Mouse (Mus musculus): ENCODE results near the gene Bhlha15.

The Bhlha15 gene

DNA sequence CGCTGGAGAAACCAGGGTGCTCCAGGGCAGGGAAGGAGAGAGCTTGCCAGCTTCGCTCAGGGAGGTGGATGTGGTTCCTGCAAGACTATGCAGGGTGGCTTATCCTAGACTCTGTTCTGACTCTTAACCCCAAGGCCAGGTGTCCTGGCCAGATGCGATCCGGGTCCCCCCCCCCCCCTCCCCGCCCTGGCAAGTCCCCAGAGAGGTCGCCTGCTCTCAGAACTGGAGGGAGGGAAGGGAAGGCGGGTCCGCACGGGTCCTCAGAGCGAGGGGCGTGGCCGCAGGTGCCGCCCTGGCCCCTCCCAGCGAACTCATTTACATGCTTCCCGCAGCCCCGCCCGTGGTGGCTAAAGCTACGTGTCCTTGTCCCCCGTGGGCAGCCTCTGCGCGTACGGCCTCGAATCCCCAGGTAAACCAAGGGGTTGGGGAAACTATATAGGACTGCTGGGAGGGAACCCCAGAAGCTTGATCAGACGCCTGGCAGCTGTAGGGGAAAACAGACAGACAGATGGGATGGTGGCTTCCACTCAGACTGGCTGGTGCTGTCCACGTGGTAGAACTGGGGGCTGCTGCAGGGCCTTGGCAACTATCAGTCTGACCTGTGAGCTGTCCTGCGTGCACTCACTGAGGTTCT is at the start of gene Bhlha15:
TSS of gene Bhlha15 (plus strand) at position 337 of the 634 bp plus-strand sequence.
- DNase-seq = peak in 1 of 2 experiments; percentile 55

DNA sequence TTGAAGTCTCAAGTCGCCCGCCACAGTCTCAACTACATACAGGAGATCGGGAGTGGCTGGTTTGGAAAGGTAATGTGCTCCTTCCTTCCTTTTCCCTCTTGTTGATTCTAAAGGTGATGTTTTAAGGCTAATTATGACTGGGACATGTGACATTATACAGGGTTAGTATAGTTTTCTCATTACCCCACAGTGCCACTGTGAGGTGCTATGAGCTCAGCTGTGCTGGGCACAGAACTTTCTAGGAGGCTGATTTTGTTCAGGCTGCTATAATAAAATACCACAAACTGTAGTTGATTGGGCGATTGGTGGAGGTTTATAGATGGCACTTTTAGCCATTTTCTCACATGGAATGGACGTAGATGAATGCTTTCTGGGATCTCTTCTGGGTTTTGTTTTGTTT is 46.6 kb upstream of the Bhlha15 start:
- no peak for DNase-seq

DNA sequence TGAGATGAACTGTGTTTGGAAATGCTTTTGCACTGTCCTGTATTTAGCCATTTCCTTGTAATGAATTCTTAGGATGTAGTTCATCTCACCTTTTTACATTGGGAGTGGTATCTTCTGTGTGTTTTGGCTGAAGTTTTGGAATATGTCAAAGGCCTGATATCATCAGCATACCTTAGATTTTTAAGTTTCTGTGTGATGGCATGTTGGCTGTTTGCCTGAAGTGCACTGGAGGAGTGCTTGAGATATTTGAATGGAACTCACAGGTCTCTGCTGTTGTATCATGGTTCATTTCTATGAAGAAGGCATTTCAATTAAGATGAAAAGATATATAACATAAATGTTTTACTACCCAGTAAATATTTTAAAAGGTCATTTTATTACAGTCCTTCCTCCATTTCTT is 43.2 kb upstream of the Bhlha15 start:
- no peak for DNase-seq

DNA sequence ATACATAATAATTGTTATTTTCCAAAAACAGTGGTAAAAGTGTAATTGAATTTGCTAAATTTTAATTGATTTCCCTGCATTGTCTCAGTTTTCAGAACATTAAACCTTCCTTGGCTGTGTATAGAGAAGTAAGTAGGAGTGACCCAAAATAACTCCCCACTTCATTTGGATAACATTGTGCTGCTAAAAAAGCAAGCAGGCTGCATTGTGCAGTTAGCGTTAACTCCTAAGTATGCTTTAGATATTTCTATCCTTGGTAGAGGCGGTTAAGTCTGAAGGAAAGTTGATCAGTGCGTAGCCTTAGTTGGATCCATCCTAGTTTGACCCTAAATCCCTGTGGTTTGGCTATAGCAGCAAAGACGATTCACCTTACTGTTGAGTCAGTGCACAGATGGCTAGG is 40.6 kb upstream of the Bhlha15 start:
- DNase-seq = no peak

GRCm38 (mm10) chr5:144151270-144151669 is 38.8 kb upstream of the Bhlha15 start:
- DNase-seq = no peak

GRCm38 (mm10) chr5:144154528-144154927 is 35.6 kb upstream of the Bhlha15 start:
- peak; percentile 60 to 79 for DNase-seq

DNA sequence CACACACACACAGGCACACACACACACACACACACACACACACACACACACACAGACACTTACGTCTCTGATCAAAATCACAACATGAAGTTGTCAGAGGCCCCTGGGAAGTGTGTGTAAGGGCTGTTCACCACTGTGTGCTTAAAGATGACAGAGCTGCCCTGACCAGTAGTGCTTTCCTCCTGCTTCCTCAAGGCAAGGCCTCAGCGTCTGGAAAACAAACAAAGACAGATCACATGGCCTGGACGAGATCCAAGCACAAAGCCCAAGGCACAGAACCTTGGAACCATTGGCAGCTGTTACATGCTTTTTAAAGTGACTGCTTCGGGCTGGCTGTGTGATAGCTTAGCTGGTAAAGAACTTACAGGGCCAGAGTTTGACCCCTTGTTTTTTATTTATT is 31.5 kb upstream of the Bhlha15 start:
- peak; percentile 40 to 63 for DNase-seq

- no peak for DNase-seq
Observed at GRCm38 (mm10) chr5:144159137-144159536, 30.9 kb upstream of the Bhlha15 start.

DNA sequence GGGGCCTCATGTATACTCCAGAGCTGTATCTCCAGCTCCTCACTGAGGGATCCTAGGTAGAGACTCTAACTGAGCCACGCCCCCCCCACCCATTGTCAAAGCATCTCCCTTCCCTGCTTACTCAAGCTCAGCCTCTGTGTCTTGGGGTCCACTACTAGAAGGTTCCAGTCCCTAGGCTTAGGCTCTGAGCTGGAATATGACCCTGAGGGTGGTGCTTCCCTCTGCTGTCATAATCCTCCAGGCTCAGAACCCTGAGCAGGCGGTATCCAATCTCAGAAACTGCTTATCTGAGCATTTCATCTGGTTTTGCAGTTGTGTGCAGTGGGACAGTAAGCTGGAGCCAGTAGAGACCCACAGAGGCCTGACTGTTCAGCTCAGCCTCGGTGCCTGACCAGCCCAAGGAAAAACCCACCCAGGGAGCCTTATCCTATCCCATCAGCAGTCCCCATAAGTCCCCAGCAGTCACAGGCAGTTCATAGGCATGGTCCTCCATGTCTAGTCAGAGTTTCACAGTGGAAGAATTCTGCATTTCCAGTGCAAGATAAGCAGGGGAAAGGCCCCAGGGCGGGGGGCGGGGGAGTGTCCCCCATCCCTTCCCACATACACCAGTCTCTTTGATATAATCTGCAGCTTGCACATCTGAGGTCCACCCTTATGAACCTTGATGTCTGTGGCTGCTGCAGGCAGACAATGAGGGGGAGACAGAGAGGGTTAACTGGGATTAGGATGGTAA is 27.8 kb upstream of the Bhlha15 start:
- DNase-seq = no peak

DNA sequence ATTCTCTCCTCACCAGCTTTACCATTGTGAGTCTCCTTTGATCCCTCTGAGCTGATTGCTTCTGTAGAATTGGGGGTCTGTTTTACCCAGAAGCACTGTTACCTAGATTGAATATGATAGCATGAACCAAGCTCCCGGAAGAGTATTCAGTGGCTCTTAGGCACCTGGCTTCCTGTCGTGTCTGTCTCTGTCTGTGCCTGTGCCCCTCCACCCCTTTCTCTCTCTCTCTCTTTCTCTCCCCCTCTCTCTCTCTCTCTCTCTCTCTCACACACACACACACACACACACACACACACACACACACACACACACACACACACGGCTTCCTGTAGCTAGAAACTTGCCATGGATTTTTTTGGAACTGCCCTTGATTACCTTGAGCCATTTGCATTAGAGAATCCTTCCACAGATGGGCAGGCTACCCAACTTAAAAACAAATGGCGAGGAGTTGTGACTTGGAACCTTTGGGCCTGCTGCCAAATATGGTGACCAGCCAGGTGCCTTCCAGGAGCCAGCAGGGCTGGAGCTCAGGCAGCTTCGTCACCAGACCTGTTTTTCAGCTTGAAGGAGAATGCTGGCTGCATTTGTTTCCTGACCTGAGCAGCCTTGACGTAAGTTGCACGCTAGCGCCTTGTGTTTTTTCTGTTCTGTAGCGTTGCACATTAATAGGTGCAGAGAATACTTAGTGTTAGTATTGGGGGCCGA is 27.1 kb upstream of the Bhlha15 start:
- peak; percentile 78 to 85 for DNase-seq

- no peak for DNase-seq
Observed at GRCm38 (mm10) chr5:144165756-144166155, 24.3 kb upstream of the Bhlha15 start.

GRCm38 (mm10) chr5:144169275-144169975 is 20.7 kb upstream of the Bhlha15 start:
- peak; percentile 47 to 54 for DNase-seq

- DNase-seq = no peak
Observed at GRCm38 (mm10) chr5:144173648-144174047, 16.4 kb upstream of the Bhlha15 start.

- DNase-seq = no peak
Observed at GRCm38 (mm10) chr5:144178216-144178615, 11.9 kb upstream of the Bhlha15 start.

GRCm38 (mm10) chr5:144181249-144181648 is 8.8 kb upstream of the Bhlha15 start:
- no peak for DNase-seq

DNA sequence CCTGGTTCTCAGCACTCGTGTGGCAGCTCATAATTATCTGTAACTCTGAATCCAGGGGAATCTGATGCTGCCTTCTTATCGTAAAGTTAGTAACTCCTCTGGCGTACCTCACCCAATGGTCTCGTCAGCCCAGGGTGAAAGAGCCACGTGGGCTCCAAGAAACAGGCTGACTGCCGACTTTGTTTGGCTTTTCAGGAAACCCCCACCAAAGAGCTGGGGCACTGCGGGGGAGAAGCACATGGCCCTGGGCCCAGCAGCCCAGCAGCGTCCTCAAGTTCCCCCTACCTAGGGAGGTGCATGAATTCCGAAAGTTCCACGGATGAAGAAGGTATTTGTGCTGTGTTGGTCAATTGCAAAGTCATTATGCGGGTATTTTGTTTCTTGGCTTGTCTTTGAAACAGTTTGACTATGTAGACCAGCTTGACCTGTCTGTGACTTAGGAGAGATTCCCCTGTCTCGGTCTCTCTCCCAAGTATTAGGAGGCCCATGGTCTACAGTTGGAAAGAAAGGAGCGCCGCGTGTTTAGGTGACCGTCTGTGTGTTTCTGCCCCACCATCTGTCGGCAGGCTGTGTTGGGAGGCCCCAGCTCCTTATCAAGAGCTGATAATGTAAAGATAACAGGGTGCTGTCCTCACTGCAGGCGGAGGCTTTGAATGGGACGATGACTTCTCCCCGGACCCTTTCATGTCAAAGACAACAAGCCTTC is 7.4 kb upstream of the Bhlha15 start:
- DNase-seq = no peak

GRCm38 (mm10) chr5:144183248-144183559 is 6.9 kb upstream of the Bhlha15 start:
- DNase-seq = no peak

DNA sequence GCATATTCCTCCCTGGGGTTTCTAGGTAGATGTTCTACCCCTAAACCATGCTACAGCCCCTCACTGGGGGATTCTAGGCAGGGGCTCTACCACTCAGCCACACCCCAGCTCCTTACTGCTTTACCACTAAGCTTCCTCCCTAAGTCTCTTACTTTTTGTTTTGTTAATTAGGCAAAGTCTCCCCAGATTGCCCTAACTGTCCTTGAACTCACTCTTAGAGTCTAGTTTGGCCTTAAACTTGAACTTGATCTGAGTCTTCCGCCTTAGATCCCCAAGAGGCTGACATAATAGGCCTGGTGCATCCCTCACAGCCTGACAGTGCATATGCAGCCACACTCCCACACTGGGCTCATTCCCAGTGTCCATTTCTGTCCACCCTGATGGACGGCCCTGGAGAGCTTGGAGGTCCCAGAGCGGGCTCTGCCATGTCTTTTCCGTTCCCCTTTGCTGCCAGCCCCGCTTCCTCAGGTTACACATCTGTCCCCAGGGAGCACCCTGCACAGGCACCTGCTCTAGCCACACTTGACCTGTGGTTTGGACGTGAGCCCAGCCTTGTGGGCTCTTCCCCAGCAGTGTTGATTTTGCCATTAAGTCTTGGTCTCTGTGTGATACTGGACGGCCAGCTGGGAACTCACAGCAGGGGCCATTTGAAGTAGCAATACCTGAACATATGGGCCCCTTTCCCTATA is 6.3 kb upstream of the Bhlha15 start:
- DNase-seq = peak in 1 of 2 experiments; percentile 39

- DNase-seq = peak; percentile 56 to 64
Observed at GRCm38 (mm10) chr5:144184350-144185045, 5.6 kb upstream of the Bhlha15 start.

DNA sequence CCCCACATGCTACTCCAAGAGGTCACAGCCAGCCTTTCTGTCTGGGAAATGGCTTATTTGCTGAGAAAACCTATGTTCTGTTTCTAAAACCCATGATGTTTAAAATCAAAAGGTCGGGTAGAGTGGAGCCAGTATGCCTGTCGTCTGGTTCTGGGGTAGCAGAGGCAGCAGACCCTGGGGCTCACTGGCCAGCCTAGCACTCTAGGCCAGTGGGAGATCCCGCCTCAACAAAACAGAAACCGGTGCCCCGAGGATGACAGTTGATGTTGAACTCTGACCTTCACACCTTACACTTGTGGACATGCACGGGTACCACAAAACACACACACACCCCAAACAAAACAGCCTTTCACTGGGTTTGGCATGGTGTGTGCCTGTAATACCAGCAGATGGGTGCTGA is 1.7 kb upstream of the Bhlha15 start:
- DNase-seq = no peak

GRCm38 (mm10) chr5:144189327-144189726 is 759 bp upstream of the Bhlha15 start:
- no peak for DNase-seq

Measured in cerebellum, postnatal 25 days (tissue).